Comparison of ENCODE assay signal across 14 mouse cellular contexts in genomic region chr8:60657425-60658113, GRCm38 (mm10). TPM values are rescaled to one million over a fixed set of nuclear protein-coding genes. Genes with fewer than 3 reads are reported as not detected.
DNase-seq lines count a peak whose midpoint lies in the region; ATAC-seq and TF ChIP-seq lines count a peak whose summit lies in the region.
"Had no signal": no experiment of that assay in that cellular context is flagged by ENCODE, and none has a peak within 500 bp of the region (broad histone marks: within the 10 kb centered on the region; RNA-seq: fewer than 3 reads in every experiment).

No protein-coding gene starts in this region.

- no peak overlapping the region for H3K9ac ChIP-seq in embryonic facial prominence, embryonic 15.5 days
- H3K9ac ChIP-seq in hindbrain, embryonic 14.5 days, result no peak overlapping the region
- H3K9ac ChIP-seq: liver, embryonic 15.5 days had no signal

- H3K36me3 ChIP-seq in embryonic facial prominence, embryonic 15.5 days, result no peaks in the 10 kb centered on the region
- H3K36me3 ChIP-seq in hindbrain, embryonic 14.5 days (replicated peaks; ENCODE audit: control insufficient read depth, insufficient read depth), result no peaks in the 10 kb centered on the region
- H3K36me3 ChIP-seq: limb, embryonic 10.5 days; liver, embryonic 15.5 days had no signal

- 57% methylated on average over 6 of the region's 6 CpGs for WGBS in embryonic facial prominence, embryonic 15.5 days
- WGBS in hindbrain, embryonic 14.5 days, result 35% methylated on average over 6 of the region's 6 CpGs
- 28% methylated on average over 6 of the region's 6 CpGs for WGBS in olfactory bulb, adult 2 months

- H3K4me1 ChIP-seq in embryonic facial prominence, embryonic 15.5 days, result no peaks in the 10 kb centered on the region
- peaks cover 13% of the 10 kb centered on the region for H3K4me1 ChIP-seq in hindbrain, embryonic 14.5 days (replicated peaks; ENCODE audit: control insufficient read depth, insufficient read depth, low read length)
- H3K4me1 ChIP-seq in olfactory bulb, adult 2 months (ENCODE audit: control insufficient read depth, insufficient read depth, low read length), result peaks cover 8% of the 10 kb centered on the region
- H3K4me1 ChIP-seq: limb, embryonic 10.5 days; liver, embryonic 15.5 days had no signal

- no peak for TF ChIP-seq POLR2A in olfactory bulb, adult 2 months (IDR thresholded peaks at IDR 0.05; ENCODE audit: insufficient read depth, low read depth, low read length)

- no peak for TF ChIP-seq CTCF in olfactory bulb, adult 2 months (IDR thresholded peaks at IDR 0.05; ENCODE audit: insufficient read depth, low read depth, low read length)

- no peak overlapping the region for H3K4me3 ChIP-seq in embryonic facial prominence, embryonic 15.5 days (replicated peaks)
- no peak overlapping the region for H3K4me3 ChIP-seq in hindbrain, embryonic 14.5 days (replicated peaks; ENCODE audit: low read length)
- no peak overlapping the region for H3K4me3 ChIP-seq in olfactory bulb, adult 2 months (ENCODE audit: insufficient read depth, low read depth, low read length)
- H3K4me3 ChIP-seq: limb, embryonic 10.5 days; liver, embryonic 15.5 days; myocyte had no signal

- peak; percentile 14 for DNase-seq in layer of hippocampus, adult 9-11 months
- no peak for DNase-seq in layer of hippocampus, adult 9-10 months (ENCODE audit: low spot score)
- DNase-seq in hindbrain, embryonic 14.5 days (ENCODE audit: low spot score), result peak; percentile 56
- DNase-seq in heart, adult 8-10 months (ENCODE audit: low spot score), result no peak
- DNase-seq in spleen, postnatal 4 days (ENCODE audit: low spot score in 2 of 2), result no peak
- DNase-seq in urinary bladder, adult 18-20 months (ENCODE audit: low spot score in 2 of 2), result no peak
- DNase-seq: cerebellum, postnatal 14 days; lung, postnatal 36 days had no signal

- H3K27me3 ChIP-seq in embryonic facial prominence, embryonic 15.5 days, result no peaks in the 10 kb centered on the region
- H3K27me3 ChIP-seq in hindbrain, embryonic 14.5 days (ENCODE audit: control insufficient read depth, insufficient read depth, low read length), result no peaks in the 10 kb centered on the region
- H3K27me3 ChIP-seq: liver, embryonic 15.5 days had no signal

- no peaks in the 10 kb centered on the region for H3K9me3 ChIP-seq in embryonic facial prominence, embryonic 15.5 days (replicated peaks)
- no peaks in the 10 kb centered on the region for H3K9me3 ChIP-seq in hindbrain, embryonic 14.5 days (ENCODE audit: control insufficient read depth, low read length)
- H3K9me3 ChIP-seq: limb, embryonic 10.5 days; liver, embryonic 15.5 days had no signal

- H3K4me2 ChIP-seq in embryonic facial prominence, embryonic 15.5 days (replicated peaks), result no peak overlapping the region
- no peak overlapping the region for H3K4me2 ChIP-seq in hindbrain, embryonic 14.5 days (replicated peaks)
- H3K4me2 ChIP-seq: liver, embryonic 15.5 days had no signal

- ATAC-seq in embryonic facial prominence, embryonic 15.5 days (ENCODE audit: insufficient number of reproducible peaks, low FRiP score, low TSS enrichment, low read depth), result peak; percentile 47; the same call in 1 of the 2 replicates
- peak; percentile 71 for ATAC-seq in hindbrain, embryonic 14.5 days (ENCODE audit: low FRiP score)
- ATAC-seq: activated CD4-positive, CD25-positive, alpha-beta regulatory T cell, adult 4 months had no signal

- H3K27ac ChIP-seq in embryonic facial prominence, embryonic 15.5 days (replicated peaks), result no peak overlapping the region
- no peak overlapping the region for H3K27ac ChIP-seq in hindbrain, embryonic 14.5 days
- H3K27ac ChIP-seq in olfactory bulb, adult 2 months (ENCODE audit: insufficient read depth, low read depth, low read length), result peak overlapping the region; percentile 87
- H3K27ac ChIP-seq: limb, embryonic 10.5 days; liver, embryonic 15.5 days had no signal

RNA-seq across cellular contexts. Expression of gene Mfap3l, which starts 24.9 kb away (rescaled TPM):
- 3.1 TPM in 2 replicates for polyA plus RNA-seq in embryonic facial prominence, embryonic 15.5 days (2015; fragmentation: Nextera tagmentation; extraction: Ambion mirVana)
- polyA plus RNA-seq in hindbrain, embryonic 14.5 days (2014; fragmentation: Nextera tagmentation; extraction: Ambion mirVana), result 6.8 and 7.7 TPM in 2 replicates
- polyA plus RNA-seq in olfactory bulb, adult 2 months (2012; ENCODE audit: insufficient read depth, insufficient read length, low replicate concordance, missing spikeins), result not detected in 2 replicates
- total RNA-seq in heart, adult 8-10 months (2022), result 10 to 100 TPM; 12.9 to 17.4 (median 14.7) TPM
- polyA plus RNA-seq: activated CD4-positive, CD25-positive, alpha-beta regulatory T cell, adult 4 months had no signal

Comparison
In these comparisons a context has a peak if more than half of its experiments do, and no peak if none do; other contexts are left out.
1. DNase-seq: peak in layer of hippocampus, adult 9-11 months (single experiment) and hindbrain, embryonic 14.5 days (single experiment); none in layer of hippocampus, adult 9-10 months (single experiment), heart, adult 8-10 months (single experiment), spleen, postnatal 4 days (0 of 2) and urinary bladder, adult 18-20 months (0 of 2).